ENCODE assay signal across 22 mouse cellular contexts in the genomic region with DNA sequence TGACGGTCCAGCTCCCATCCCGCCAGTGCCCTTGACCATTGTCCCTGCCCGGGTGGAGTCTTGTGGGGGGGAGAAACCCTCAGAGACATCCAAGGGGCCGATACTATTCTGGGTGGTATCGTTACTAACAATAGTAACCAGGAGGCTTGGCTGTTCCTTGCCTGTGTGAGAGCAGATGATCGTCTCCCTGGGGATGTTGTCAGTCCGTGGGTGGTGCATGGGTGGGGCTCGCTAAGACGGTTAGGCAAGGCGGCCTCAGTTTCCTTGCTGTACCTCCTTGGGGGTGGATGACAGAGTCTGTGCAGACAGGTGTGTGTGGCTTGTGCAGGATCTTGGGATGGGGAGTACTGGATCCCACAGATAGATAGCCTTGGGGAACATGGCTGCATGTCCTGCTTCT. TPM values are rescaled to one million over a fixed set of nuclear protein-coding genes. Genes with fewer than 3 reads are reported as not detected.
DNase-seq lines count a peak whose midpoint lies in the region; ATAC-seq and TF ChIP-seq lines count a peak whose summit lies in the region.
"Had no signal": no experiment of that assay in that cellular context is flagged by ENCODE, and none has a peak within 500 bp of the region (broad histone marks: within the 10 kb centered on the region; RNA-seq: fewer than 3 reads in every experiment).

No protein-coding gene starts in this region.

- no peak overlapping the region for H3K4me3 ChIP-seq in hindbrain, embryonic 14.5 days (replicated peaks; ENCODE audit: low read length)
- H3K4me3 ChIP-seq in hindbrain, postnatal 0 days (ENCODE audit: low read length), result no peak overlapping the region
- H3K4me3 ChIP-seq in midbrain, postnatal 0 days (ENCODE audit: low read depth, low read length), result no peak overlapping the region
- H3K4me3 ChIP-seq in midbrain, embryonic 10.5 days, result no peak overlapping the region
- no peak overlapping the region for H3K4me3 ChIP-seq in olfactory bulb, adult 2 months (ENCODE audit: insufficient read depth, low read depth, low read length)
- H3K4me3 ChIP-seq: limb, embryonic 13.5 days; neural tube, embryonic 12.5 days had no signal

- intact Hi-C loops in left cerebral cortex, postnatal 25 days (cut with DNase I), result no loop called here

- H3K4me2 ChIP-seq in hindbrain, embryonic 14.5 days (replicated peaks), result no peak overlapping the region
- H3K4me2 ChIP-seq in hindbrain, postnatal 0 days (ENCODE audit: low read depth, low read length), result no peak overlapping the region
- no peak overlapping the region for H3K4me2 ChIP-seq in midbrain, postnatal 0 days (ENCODE audit: low read depth, low read length, poor library complexity, severe bottlenecking)
- H3K4me2 ChIP-seq: limb, embryonic 13.5 days; neural tube, embryonic 12.5 days had no signal

- TF ChIP-seq CTCF in hindbrain, postnatal 0 days (IDR thresholded peaks at IDR 0.05; ENCODE audit: low read depth), result no peak
- no peak for TF ChIP-seq CTCF in midbrain, postnatal 0 days (IDR thresholded peaks at IDR 0.05)
- no peak for TF ChIP-seq CTCF in olfactory bulb, adult 2 months (IDR thresholded peaks at IDR 0.05; ENCODE audit: insufficient read depth, low read depth, low read length)

- no peak for DNase-seq in hindbrain, embryonic 14.5 days (ENCODE audit: low spot score)
- DNase-seq in hindbrain, postnatal 0 days (ENCODE audit: low spot score), result no peak
- DNase-seq in midbrain, postnatal 0 days (ENCODE audit: low spot score), result no peak
- DNase-seq in midbrain, embryonic 10.5 days (ENCODE audit: low spot score), result no peak
- peak; percentile 64 to 87 for DNase-seq in left cerebral cortex, postnatal 25 days (ENCODE audit: low spot score in 2 of 2)
- no peak for DNase-seq in heart, adult 9 months (ENCODE audit: low spot score in 2 of 2)
- DNase-seq: cerebellum, postnatal 10 days; embryo, embryonic 11 days; gastrocnemius, postnatal 14 days; heart, postnatal 10 days; kidney, adult 18-20 months; kidney, postnatal 10 days; retina, postnatal 1 day had no signal

- H3K9ac ChIP-seq in hindbrain, embryonic 14.5 days, result no peak overlapping the region
- H3K9ac ChIP-seq in hindbrain, postnatal 0 days (replicated peaks; ENCODE audit: low read length), result no peak overlapping the region
- no peak overlapping the region for H3K9ac ChIP-seq in midbrain, postnatal 0 days (replicated peaks; ENCODE audit: low read length, poor library complexity, severe bottlenecking)
- H3K9ac ChIP-seq: limb, embryonic 13.5 days; liver, embryonic 14.5 days; neural tube, embryonic 12.5 days had no signal

- TF ChIP-seq POLR2A in olfactory bulb, adult 2 months (IDR thresholded peaks at IDR 0.05; ENCODE audit: insufficient read depth, low read depth, low read length), result no peak

- H3K36me3 ChIP-seq in hindbrain, embryonic 14.5 days (replicated peaks; ENCODE audit: control insufficient read depth, insufficient read depth), result peaks cover 75% of the 10 kb centered on the region
- peaks cover 47% of the 10 kb centered on the region for H3K36me3 ChIP-seq in hindbrain, postnatal 0 days (ENCODE audit: insufficient read depth, low read length)
- peaks cover 66% of the 10 kb centered on the region for H3K36me3 ChIP-seq in midbrain, postnatal 0 days (ENCODE audit: insufficient read depth, low read length)
- peaks cover 42% of the 10 kb centered on the region for H3K36me3 ChIP-seq in midbrain, embryonic 10.5 days
- H3K36me3 ChIP-seq: G1E; limb, embryonic 13.5 days had no signal

- H3K4me1 ChIP-seq in hindbrain, embryonic 14.5 days (replicated peaks; ENCODE audit: control insufficient read depth, insufficient read depth, low read length), result peaks cover 28% of the 10 kb centered on the region
- peaks cover 21% of the 10 kb centered on the region for H3K4me1 ChIP-seq in hindbrain, postnatal 0 days (ENCODE audit: insufficient read depth, low read length)
- peaks cover 23% of the 10 kb centered on the region for H3K4me1 ChIP-seq in midbrain, postnatal 0 days (ENCODE audit: insufficient read depth, low read length)
- H3K4me1 ChIP-seq in midbrain, embryonic 10.5 days, result peaks cover 51% of the 10 kb centered on the region
- peaks cover 84% of the 10 kb centered on the region for H3K4me1 ChIP-seq in olfactory bulb, adult 2 months (ENCODE audit: control insufficient read depth, insufficient read depth, low read length)

- H3K27me3 ChIP-seq in hindbrain, embryonic 14.5 days (ENCODE audit: control insufficient read depth, insufficient read depth, low read length), result no peaks in the 10 kb centered on the region
- no peaks in the 10 kb centered on the region for H3K27me3 ChIP-seq in hindbrain, postnatal 0 days (ENCODE audit: insufficient read depth, low read length)
- no peaks in the 10 kb centered on the region for H3K27me3 ChIP-seq in midbrain, postnatal 0 days (ENCODE audit: insufficient read depth, low read length)
- peaks cover 81% of the 10 kb centered on the region for H3K27me3 ChIP-seq in midbrain, embryonic 10.5 days (ENCODE audit: low read depth, poor library complexity, severe bottlenecking)
- H3K27me3 ChIP-seq: neural tube, embryonic 12.5 days had no signal

- 0 out of 2 replicates have a peak overlapping the region, but pooled peaks have one; percentile 32 for H3K27ac ChIP-seq in hindbrain, embryonic 14.5 days
- H3K27ac ChIP-seq in hindbrain, postnatal 0 days, result no peak overlapping the region
- 0 out of 2 replicates have a peak overlapping the region, but pooled peaks have one; percentile 1 for H3K27ac ChIP-seq in midbrain, postnatal 0 days (ENCODE audit: low read depth, low read length)
- no peak overlapping the region for H3K27ac ChIP-seq in midbrain, embryonic 10.5 days (replicated peaks)
- H3K27ac ChIP-seq in olfactory bulb, adult 2 months (ENCODE audit: insufficient read depth, low read depth, low read length), result peak overlapping the region; percentile 38
- H3K27ac ChIP-seq: limb, embryonic 13.5 days; liver, embryonic 14.5 days; neural tube, embryonic 12.5 days had no signal

- no peaks in the 10 kb centered on the region for H3K9me3 ChIP-seq in hindbrain, embryonic 14.5 days (ENCODE audit: control insufficient read depth, low read length)
- H3K9me3 ChIP-seq in hindbrain, postnatal 0 days (ENCODE audit: low read length), result no peaks in the 10 kb centered on the region
- H3K9me3 ChIP-seq in midbrain, postnatal 0 days (ENCODE audit: low read length), result no peaks in the 10 kb centered on the region
- H3K9me3 ChIP-seq in midbrain, embryonic 10.5 days (replicated peaks), result no peaks in the 10 kb centered on the region
- H3K9me3 ChIP-seq: G1E; limb, embryonic 13.5 days; neural tube, embryonic 12.5 days had no signal

- WGBS in hindbrain, embryonic 14.5 days, result 52% methylated on average over 10 of the region's 10 CpGs
- 49% methylated on average over 10 of the region's 10 CpGs for WGBS in hindbrain, postnatal 0 days
- 52% methylated on average over 10 of the region's 10 CpGs for WGBS in midbrain, postnatal 0 days
- 63% methylated on average over 10 of the region's 10 CpGs for WGBS in midbrain, embryonic 10.5 days
- 11% methylated on average over 10 of the region's 10 CpGs for WGBS in olfactory bulb, adult 2 months

- ATAC-seq in hindbrain, embryonic 14.5 days (ENCODE audit: low FRiP score), result no peak
- no peak for ATAC-seq in hindbrain, postnatal 0 days
- no peak for ATAC-seq in midbrain, postnatal 0 days (ENCODE audit: low FRiP score)
- ATAC-seq: forebrain, embryonic 14.5 days had no signal

RNA-seq across cellular contexts. Expression of a gene that starts 35.4 kb away (rescaled TPM):
- polyA plus RNA-seq in hindbrain, embryonic 14.5 days (2014; fragmentation: Nextera tagmentation; extraction: Ambion mirVana), result not detected in 2 replicates
- total RNA-seq in hindbrain, postnatal 0 days (2014; rRNA removed), result 0.21 and 1.2 TPM in 2 replicates
- 0.28 and 0.35 TPM in 2 replicates for polyA plus RNA-seq in hindbrain, postnatal 0 days (2015; fragmentation: Nextera tagmentation; extraction: Ambion mirVana)
- 0.71 TPM in 1 of 2 replicates, not detected in the other for total RNA-seq in midbrain, postnatal 0 days (2014; rRNA removed)
- 0.45 and 0.57 TPM in 2 replicates for polyA plus RNA-seq in midbrain, postnatal 0 days (2015; fragmentation: Nextera tagmentation; extraction: Ambion mirVana)
- not detected in 2 replicates for polyA plus RNA-seq in midbrain, embryonic 10.5 days (2016; fragmentation: Nextera tagmentation; extraction: Ambion mirVana)
- total RNA-seq in left cerebral cortex, postnatal 25 days (2021), result under 1 TPM; 0.18 to 0.21 TPM
- polyA plus RNA-seq in olfactory bulb, adult 2 months (2012; ENCODE audit: insufficient read depth, insufficient read length, low replicate concordance, missing spikeins), result not detected in 2 replicates
- total RNA-seq: G1E; gastrocnemius, postnatal 14 days; heart, postnatal 10 days; megakaryocyte-erythroid progenitor cell, adult 5-6 weeks had no signal
- polyA plus RNA-seq: forebrain, embryonic 14.5 days; G1E; limb, embryonic 13.5 days; liver, embryonic 14.5 days; lung, embryonic 16.5 days; neural tube, embryonic 12.5 days; stomach, embryonic 16.5 days had no signal

Comparison
In these comparisons a context has a peak if more than half of its experiments do, and no peak if none do; other contexts are left out.
1. H3K27ac ChIP-seq: peak in hindbrain, embryonic 14.5 days (single experiment), midbrain, postnatal 0 days (single experiment) and olfactory bulb, adult 2 months (single experiment); none in hindbrain, postnatal 0 days (single experiment) and midbrain, embryonic 10.5 days (single experiment).
2. DNase-seq: peak in left cerebral cortex, postnatal 25 days (2 of 2); none in hindbrain, embryonic 14.5 days (single experiment), hindbrain, postnatal 0 days (single experiment), midbrain, postnatal 0 days (single experiment), midbrain, embryonic 10.5 days (single experiment) and heart, adult 9 months (0 of 2).